Mouse (Mus musculus) intestine, postnatal 0 days (tissue): Measurements from ENCODE around the gene Icmt. TPM values are rescaled to one million over a fixed set of nuclear protein-coding genes. Genes with fewer than 3 reads are reported as not detected.

Experiments used
- ATAC-seq: fragments of 200-750 bp; cut with Nextera tagmentation; 2 replicates; pipeline ENCODE4 v1.8.0; 2017; ENCODE audit warnings: mild to moderate bottlenecking, moderate TSS enrichment, moderate library complexity
- H3K27ac ChIP-seq: fragments of 300-500 bp; sonication (generic); 2 replicates; pipeline ENCODE4 v1.5.1; 2014; ENCODE audit warnings: mild to moderate bottlenecking, low read depth, low read length, moderate library complexity
- H3K27me3 ChIP-seq: fragments of 300-500 bp; sonication (generic); replicated peaks from 2 replicates; pipeline ENCODE4 v1.6.1; 2014; ENCODE audit warnings: low read length, mixed read lengths; ENCODE audit not compliant: control insufficient read depth, insufficient read depth
- H3K36me3 ChIP-seq: fragments of 300-500 bp; sonication (generic); 2 replicates; pipeline ENCODE4 v1.6.1; 2014; ENCODE audit warnings: mild to moderate bottlenecking, moderate library complexity; ENCODE audit not compliant: control insufficient read depth, insufficient read depth
- H3K4me1 ChIP-seq: fragments of 300-500 bp; sonication (generic); replicated peaks from 2 replicates; pipeline ENCODE4 v1.6.1; 2014; ENCODE audit warnings: antibody characterized with exemption, low read length, mixed read lengths; ENCODE audit not compliant: control insufficient read depth, insufficient read depth
- H3K4me2 ChIP-seq: fragments of 300-500 bp; sonication (generic); replicated peaks from 2 replicates; pipeline ENCODE4 v1.6.1; 2014; ENCODE audit warnings: low read depth, mild to moderate bottlenecking, moderate library complexity
- H3K4me3 ChIP-seq: fragments of 300-500 bp; sonication (generic); 2 replicates; pipeline ENCODE4 v1.5.1; 2014; ENCODE audit warnings: low read depth, low read length
- H3K9ac ChIP-seq: fragments of 300-500 bp; sonication (generic); 2 replicates; pipeline ENCODE4 v1.6.1; 2014; ENCODE audit warnings: mild to moderate bottlenecking, low read depth, low read length
- H3K9me3 ChIP-seq: fragments of 300-500 bp; sonication (generic); 2 replicates; pipeline ENCODE4 v1.6.1; 2016; ENCODE audit warnings: mixed run types; ENCODE audit not compliant: control insufficient read depth
- CTCF ChIP-seq: sonication (generic); IDR thresholded peaks from 2 replicates; pipeline ENCODE4 v1.5.1; 2016; ENCODE audit warnings: low read depth, mild to moderate bottlenecking, control low read depth, antibody characterized with exemption, moderate library complexity
- WGBS: fragments of 180-500 bp; shearing (Covaris S2); extraction: QIAGEN DNeasy Blood & Tissue Kit; methylation state at CpG from one replicate; pipeline ENCODE4 v1.1.7; 2014; 5-methylcytosine and 5-hydroxymethylcytosine counted together
- polyA plus RNA-seq: library from polyadenylated mRNA; unstranded; fragments of >200 nt; fragmentation: Nextera tagmentation; extraction: Ambion mirVana; gene quantifications from 2 replicates; pipeline ENCODE4 v1.2.1, GENCODE M21; 2015

The Icmt gene
- polyA plus RNA-seq, 1 experiment from 2014 or later, result 12.6 TPM

DNA sequence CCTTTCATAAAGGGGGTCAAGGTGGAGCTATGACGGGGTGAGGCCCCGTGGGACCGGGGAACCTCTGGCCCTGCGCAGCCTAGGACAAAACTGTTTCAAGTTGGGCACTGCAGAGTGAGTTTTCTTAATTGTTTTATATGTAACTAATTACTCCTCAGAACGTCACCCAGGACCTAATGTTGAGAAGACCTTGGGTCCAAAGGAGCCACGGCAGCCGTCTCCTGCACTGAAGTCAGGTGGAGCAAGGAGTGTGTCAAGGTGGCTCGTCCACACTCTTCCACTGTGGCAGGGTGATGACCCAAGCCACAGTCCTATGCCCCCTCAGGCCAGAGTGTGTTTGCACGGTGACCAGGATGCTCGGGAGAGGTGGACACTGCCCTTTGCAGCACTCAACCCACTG lies 6.1 kb downstream of the Icmt start:
- no peak for ATAC-seq
- TF ChIP-seq CTCF, result no peak
- Histone ChIP-seq H3K4me3 (no peak overlapping the region), H3K27me3 (no peaks in the 10 kb centered on the region), H3K36me3 (peaks cover 39% of the 10 kb centered on the region), H3K9ac (no peak overlapping the region), H3K27ac (no peak overlapping the region), H3K4me1 (peaks cover 2% of the 10 kb centered on the region), H3K9me3 (no peaks in the 10 kb centered on the region), H3K4me2 (no peak overlapping the region)
- WGBS, result 87% methylated on average over 10 of the region's 10 CpGs

DNA sequence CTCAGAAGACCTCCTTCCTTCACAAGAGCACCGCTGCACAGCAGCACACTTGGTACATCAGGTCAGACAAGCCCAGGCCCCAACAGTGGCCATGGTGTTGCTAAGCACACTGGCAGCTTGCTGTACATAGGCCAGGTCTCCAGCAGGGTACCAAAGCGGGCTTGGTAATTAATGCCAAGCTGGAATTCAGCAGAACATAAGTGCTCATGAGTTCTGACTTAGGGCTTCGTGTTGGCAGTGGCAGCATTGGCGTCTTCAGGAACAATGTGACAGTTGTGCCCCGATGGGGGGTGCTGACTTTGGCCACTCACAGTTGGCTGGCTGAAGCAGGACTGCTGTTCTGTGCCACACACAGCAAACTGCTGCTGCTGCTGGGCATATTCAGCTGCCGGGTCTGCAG lies 7.7 kb downstream of the Icmt start:
- no peak for TF ChIP-seq CTCF
- Histone ChIP-seq H3K27me3 (no peaks in the 10 kb centered on the region), H3K9me3 (no peaks in the 10 kb centered on the region), H3K4me2 (no peak overlapping the region), H3K4me3 (no peak overlapping the region), H3K27ac (no peak overlapping the region), H3K36me3 (peaks cover 45% of the 10 kb centered on the region), H3K9ac (no peak overlapping the region), H3K4me1 (no peaks in the 10 kb centered on the region)
- no peak for ATAC-seq
- 90% methylated on average over 6 of the region's 6 CpGs for WGBS

DNA sequence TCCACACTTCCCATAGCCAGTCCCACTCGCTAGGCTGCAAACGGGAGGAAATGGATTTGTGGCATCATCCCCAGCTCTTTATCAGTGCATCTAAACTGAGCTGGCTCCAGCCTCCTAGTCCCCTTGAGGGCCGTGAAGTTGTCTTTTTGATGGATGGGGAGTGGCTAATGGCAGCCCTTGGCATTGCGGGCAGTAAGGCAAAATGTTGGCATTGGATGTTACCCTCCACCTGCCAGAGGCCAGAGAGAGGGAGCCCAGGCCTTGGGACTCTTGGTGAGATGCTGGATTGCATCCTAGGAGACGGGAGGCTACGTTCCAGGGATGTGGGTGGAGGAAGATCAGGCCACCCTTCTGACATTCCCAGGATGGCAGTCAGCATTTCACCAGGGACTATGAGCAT lies 9.0 kb downstream of the Icmt start:
- ATAC-seq, result no peak
- Histone ChIP-seq H3K4me2 (no peak overlapping the region), H3K4me1 (no peaks in the 10 kb centered on the region), H3K36me3 (peaks cover 35% of the 10 kb centered on the region), H3K4me3 (no peak overlapping the region), H3K9me3 (no peaks in the 10 kb centered on the region), H3K27me3 (no peaks in the 10 kb centered on the region), H3K27ac (no peak overlapping the region), H3K9ac (no peak overlapping the region)
- no peak for TF ChIP-seq CTCF
- 76% methylated on average over 6 of the region's 6 CpGs for WGBS

GRCm38 (mm10) chr4:152307542-152307941 lies 10.5 kb downstream of the Icmt start:
- H3K9ac ChIP-seq, result no peak overlapping the region
- H3K27me3 ChIP-seq, result peaks cover 14% of the 10 kb centered on the region
- no peak for TF ChIP-seq CTCF
- WGBS, result 85% methylated on average over 9 of the region's 9 CpGs
- no peaks in the 10 kb centered on the region for H3K4me1 ChIP-seq
- no peak overlapping the region for H3K27ac ChIP-seq
- ATAC-seq, result no peak
- no peak overlapping the region for H3K4me3 ChIP-seq
- no peaks in the 10 kb centered on the region for H3K9me3 ChIP-seq
- no peak overlapping the region for H3K4me2 ChIP-seq
- H3K36me3 ChIP-seq, result peaks cover 28% of the 10 kb centered on the region

- H3K9me3 ChIP-seq, result no peaks in the 10 kb centered on the region
- no peak for TF ChIP-seq CTCF
- 4% methylated on average over 14 of the region's 14 CpGs for WGBS
- H3K4me2 ChIP-seq, result peak overlapping the region; percentile 67
- ATAC-seq, result no peak
- H3K36me3 ChIP-seq, result peaks cover 6% of the 10 kb centered on the region; the same call in 1 of the 2 replicates
- no peak overlapping the region for H3K27ac ChIP-seq
- H3K4me1 ChIP-seq, result no peaks in the 10 kb centered on the region; the same call in 1 of the 2 replicates
- peaks cover 56% of the 10 kb centered on the region for H3K27me3 ChIP-seq
- peak overlapping the region; percentile 34 for H3K4me3 ChIP-seq
- no peak overlapping the region for H3K9ac ChIP-seq
Observed at GRCm38 (mm10) chr4:152312186-152312585, 15.2 kb downstream of the Icmt start.

GRCm38 (mm10) chr4:152313211-152313632 lies 16.2 kb downstream of the Icmt start:
- 0 out of 2 replicates have a peak, but pooled peaks have one; percentile 23 for ATAC-seq

DNA sequence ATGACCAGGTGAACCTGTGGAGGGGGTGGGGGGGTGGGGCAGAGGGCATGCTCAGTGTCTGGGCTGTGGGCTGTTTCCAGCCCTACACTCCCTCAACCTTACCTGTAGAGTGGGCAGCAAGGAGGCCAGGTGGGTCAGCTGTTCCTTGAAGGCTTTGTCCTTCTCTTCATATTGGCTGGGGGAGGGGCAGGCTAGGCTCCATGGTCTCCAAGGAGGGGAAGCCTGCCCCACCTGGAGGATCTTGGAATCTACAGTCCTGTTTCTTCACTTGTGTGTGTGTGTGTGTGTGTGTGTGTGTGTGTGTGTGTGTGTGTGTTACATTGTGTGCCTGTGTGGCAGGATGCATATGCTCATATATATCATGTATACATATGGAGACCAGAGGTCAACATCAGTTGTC lies 16.9 kb downstream of the Icmt start:
- no peak overlapping the region for H3K9ac ChIP-seq
- ATAC-seq, result peak; percentile 22; the same call in 1 of the 2 replicates
- peak overlapping the region; percentile 67; the same call in 1 of the 2 replicates for H3K4me2 ChIP-seq

More at GRCm38 (mm10) chr4:152313211-152313632, 16.2 kb downstream of the Icmt start:
- Histone ChIP-seq H3K9ac (no peak overlapping the region), H3K27ac (no peak overlapping the region), H3K9me3 (no peaks in the 10 kb centered on the region), H3K27me3 (peaks cover 64% of the 10 kb centered on the region), H3K4me3 (peak overlapping the region; percentile 34), H3K4me1 (no peaks in the 10 kb centered on the region; the same call in 1 of the 2 replicates), H3K4me2 (peak overlapping the region; percentile 67), H3K36me3 (peaks cover 6% of the 10 kb centered on the region; the same call in 1 of the 2 replicates)
- under 1% methylated on average over 29 of the region's 29 CpGs for WGBS
- no peak for TF ChIP-seq CTCF

More for the DNA sequence above, 16.9 kb downstream of the Icmt start:
- H3K4me3 ChIP-seq, result no peak overlapping the region
- no peak overlapping the region for H3K27ac ChIP-seq
- H3K9me3 ChIP-seq, result no peaks in the 10 kb centered on the region
- no peaks in the 10 kb centered on the region; the same call in 1 of the 2 replicates for H3K4me1 ChIP-seq
- peak; percentile 61 for TF ChIP-seq CTCF
- 0 out of 2 replicates have a peak, but pooled peaks cover 1% of the 10 kb centered on the region for H3K36me3 ChIP-seq
- peaks cover 64% of the 10 kb centered on the region for H3K27me3 ChIP-seq
